Mouse (Mus musculus): ENCODE data around the gene Neil3. TPM values are rescaled to one million over a fixed set of nuclear protein-coding genes. Genes with fewer than 3 reads are reported as not detected.
"Not testable (repeated sequence)": the region's sequence is repeated elsewhere in the genome, so short reads cannot be mapped to it uniquely, and the experiment has no call there.

The Neil3 gene
- total RNA-seq, 2 experiments from 2014 or later = 465 to 559 TPM

- no peak for ATAC-seq (replicated peaks; ENCODE audit: low FRiP score, poor library complexity, severe bottlenecking)
These were observed 76.3 kb downstream of the Neil3 start for GRCm38 (mm10) chr8:53562441-53563040.

- ATAC-seq (replicated peaks; ENCODE audit: low FRiP score, poor library complexity, severe bottlenecking) = no peak
These were observed 99.3 kb downstream of the Neil3 start for GRCm38 (mm10) chr8:53539585-53539984.

GRCm38 (mm10) chr8:53538049-53538448 is 100.8 kb downstream of the Neil3 start:
- ATAC-seq (replicated peaks; ENCODE audit: low FRiP score, poor library complexity, severe bottlenecking) = not testable (repeated sequence)

Other genes starting within 250 kb of the Neil3 start
- 3.6 and 5.9 TPM in 2 replicates for gene Aga, start 127.3 kb downstream of the Neil3 start, total RNA-seq (2015; ENCODE audit: low replicate concordance)
- gene Aga, start 127.3 kb downstream of the Neil3 start, total RNA-seq (2017; ENCODE audit: low replicate concordance) = 2.3 and 4.5 TPM in 2 replicates

All from erythroid progenitor cell, adult 5-6 weeks (primary cell).